In genomic region chr9:111438904-111439835, GRCm38 (mm10) we compare ENCODE assay signal across 7 mouse cellular contexts. TPM values are rescaled to one million over a fixed set of nuclear protein-coding genes. Genes with fewer than 3 reads are reported as not detected.
A peak's percentile ranks its signal among the peaks of the same experiment; 100 is the strongest.
DNase-seq lines count a peak whose midpoint lies in the region; ATAC-seq and TF ChIP-seq lines count a peak whose summit lies in the region.

Gene Dclk3 (plus strand): TSS chr9:111439081.

- peak within 1 kb of the TSS; percentile 64 for H3K27ac ChIP-seq in forebrain, postnatal 0 days (ENCODE audit: low read depth, low read length)
- no peak within 1 kb of the TSS for H3K27ac ChIP-seq in intestine, embryonic 16.5 days (ENCODE audit: low read length)
- no peak within 1 kb of the TSS for H3K27ac ChIP-seq in midbrain, embryonic 15.5 days

- peak within 1 kb of the TSS; percentile 63 for H3K4me2 ChIP-seq in forebrain, postnatal 0 days (ENCODE audit: low read depth)
- H3K4me2 ChIP-seq in intestine, embryonic 16.5 days (ENCODE audit: low read depth, low read length) = peak within 1 kb of the TSS; percentile 98
- H3K4me2 ChIP-seq in midbrain, embryonic 15.5 days = peak within 1 kb of the TSS; percentile 70

- no peaks in the 10 kb centered on the region for H3K36me3 ChIP-seq in forebrain, postnatal 0 days (ENCODE audit: insufficient read depth)
- no peaks in the 10 kb centered on the region for H3K36me3 ChIP-seq in intestine, embryonic 16.5 days (ENCODE audit: control insufficient read depth, insufficient read depth, low read length)
- H3K36me3 ChIP-seq in midbrain, embryonic 15.5 days (replicated peaks) = no peaks in the 10 kb centered on the region

- H3K9me3 ChIP-seq in forebrain, postnatal 0 days (ENCODE audit: low read length) = no peaks in the 10 kb centered on the region
- no peaks in the 10 kb centered on the region for H3K9me3 ChIP-seq in intestine, embryonic 16.5 days (ENCODE audit: control insufficient read depth, low read length)
- H3K9me3 ChIP-seq in midbrain, embryonic 15.5 days = no peaks in the 10 kb centered on the region

- no peaks in the 10 kb centered on the region for H3K4me1 ChIP-seq in forebrain, postnatal 0 days (ENCODE audit: insufficient read depth)
- peaks cover 3% of the 10 kb centered on the region; the same call in 1 of the 2 replicates for H3K4me1 ChIP-seq in intestine, embryonic 16.5 days (ENCODE audit: control insufficient read depth, insufficient read depth, low read length)
- peaks cover 5% of the 10 kb centered on the region; the same call in 1 of the 2 replicates for H3K4me1 ChIP-seq in midbrain, embryonic 15.5 days

- H3K27me3 ChIP-seq in forebrain, postnatal 0 days (ENCODE audit: insufficient read depth, low read length) = peaks cover 11% of the 10 kb centered on the region; the same call in 1 of the 2 replicates
- H3K27me3 ChIP-seq in intestine, embryonic 16.5 days (replicated peaks; ENCODE audit: control insufficient read depth, insufficient read depth, low read length) = peaks cover 20% of the 10 kb centered on the region
- 0 out of 2 replicates have a peak, but pooled peaks cover 18% of the 10 kb centered on the region for H3K27me3 ChIP-seq in midbrain, embryonic 15.5 days (replicated peaks)

- TF ChIP-seq CTCF in forebrain, postnatal 0 days (IDR thresholded peaks at IDR 0.05; ENCODE audit: low read depth) = peak; percentile 23

- peak; percentile 78 for ATAC-seq in forebrain, postnatal 0 days
- ATAC-seq in intestine, embryonic 16.5 days = peak; percentile 93
- peak; percentile 58; the same call in 1 of the 2 replicates for ATAC-seq in midbrain, embryonic 15.5 days (replicated peaks)

- H3K9ac ChIP-seq in forebrain, postnatal 0 days = peak within 1 kb of the TSS; percentile 58
- peak within 1 kb of the TSS; percentile 61 for H3K9ac ChIP-seq in intestine, embryonic 16.5 days (ENCODE audit: low read depth, low read length)
- peak within 1 kb of the TSS; percentile 57 for H3K9ac ChIP-seq in midbrain, embryonic 15.5 days

- peak within 1 kb of the TSS; percentile 48 for H3K4me3 ChIP-seq in forebrain, postnatal 0 days (ENCODE audit: low read depth, low read length)
- peak within 1 kb of the TSS; percentile 59 for H3K4me3 ChIP-seq in intestine, embryonic 16.5 days (ENCODE audit: low read length)
- H3K4me3 ChIP-seq in midbrain, embryonic 15.5 days = peak within 1 kb of the TSS; percentile 54

- 3% methylated on average over 48 of the region's 57 CpGs for WGBS in forebrain, postnatal 0 days
- 4% methylated on average over 43 of the region's 57 CpGs for WGBS in intestine, embryonic 16.5 days
- 4% methylated on average over 41 of the region's 57 CpGs for WGBS in midbrain, embryonic 15.5 days

- DNase-seq in Muller cell, postnatal 12 days (ENCODE audit: inconsistent ontology term) = peak; percentile 81
- DNase-seq in adrenal gland, adult 8-10 months = peak; percentile 8
- DNase-seq in forebrain, postnatal 0 days = peak; percentile 38
- peak; percentile 52 for DNase-seq in liver
- DNase-seq in urinary bladder, postnatal 14 days (ENCODE audit: low spot score) = peak; percentile 37

RNA-seq across cellular contexts. Expression of gene Dclk3, which starts in this region (rescaled TPM):
- total RNA-seq in adrenal gland, adult 8-10 months (2022) = 1 to 10 TPM in 3 of 4 experiments, under 1 TPM in 1; 0.75 to 1.8 (median 1.6) TPM
- 20.1 and 20.8 TPM in 2 replicates for total RNA-seq in forebrain, postnatal 0 days (2014; rRNA removed)
- 8.6 and 11.6 TPM in 2 replicates for polyA plus RNA-seq in forebrain, postnatal 0 days (2015; fragmentation: Nextera tagmentation; extraction: Ambion mirVana)
- polyA plus RNA-seq in intestine, embryonic 16.5 days (2015; fragmentation: Nextera tagmentation; extraction: Ambion mirVana) = 0.58 and 0.77 TPM in 2 replicates
- polyA plus RNA-seq in midbrain, embryonic 15.5 days (2015; fragmentation: Nextera tagmentation; extraction: Ambion mirVana) = 5.9 and 6.8 TPM in 2 replicates

Comparison
In these comparisons a context has a peak if more than half of its experiments do, and no peak if none do; other contexts are left out.
1. Peak in ATAC-seq, H3K4me3 ChIP-seq, H3K9ac ChIP-seq and H3K4me2 ChIP-seq in intestine, embryonic 16.5 days; RNA of the gene not detected or under 1 TPM.
2. DNase-seq: peak in every context shown above with its lines; median percentile 81 in Muller cell, postnatal 12 days; 52 in liver; 38 in forebrain, postnatal 0 days; 37 in urinary bladder, postnatal 14 days; 8 in adrenal gland, adult 8-10 months.